Mouse (Mus musculus): Measurements from ENCODE around the gene Pola1. TPM values are rescaled to one million over a fixed set of nuclear protein-coding genes. Genes with fewer than 3 reads are reported as not detected.

The Pola1 gene
- 0.17 and 0.25 TPM in 2 replicates for polyA plus RNA-seq (2012; rRNA removed)

- Histone ChIP-seq H3K4me3 (ENCODE audit: control insufficient read depth, low read depth, low read length) (peak within 1 kb of the TSS; percentile 92), H3K27me3 (ENCODE audit: control insufficient read depth, insufficient read depth, low read length) (no peaks in the 10 kb centered on the region), H3K27ac (ENCODE audit: control insufficient read depth, insufficient read depth, low read depth, low read length) (peak within 1 kb of the TSS; percentile 66), H3K36me3 (ENCODE audit: control insufficient read depth, insufficient read depth, low read length) (no peaks in the 10 kb centered on the region), H3K4me1 (ENCODE audit: control insufficient read depth, insufficient read depth, low read length) (no peaks in the 10 kb centered on the region)
- TF ChIP-seq CTCF (IDR thresholded peaks at IDR 0.05; ENCODE audit: control insufficient read depth, insufficient read depth, insufficient replicate concordance, low read depth, low read length) (no peak), POLR2A (IDR thresholded peaks at IDR 0.05; ENCODE audit: control insufficient read depth, low read depth, low read length) (peak; percentile 40; the same call in 1 of the 2 replicates)
Observed at GRCm38 (mm10) chrX:93631657-93632449, at the start of gene Pola1. Gene Pola1, minus strand, starts transcription at chrX:93632155.

- no peak overlapping the region for H3K4me3 ChIP-seq (ENCODE audit: control insufficient read depth, low read depth, low read length)
- no peaks in the 10 kb centered on the region for H3K27me3 ChIP-seq (ENCODE audit: control insufficient read depth, insufficient read depth, low read length)
- no peak overlapping the region for H3K27ac ChIP-seq (ENCODE audit: control insufficient read depth, insufficient read depth, low read depth, low read length)
Observed at GRCm38 (mm10) chrX:93676228-93676627, 44.3 kb upstream of the Pola1 start.

GRCm38 (mm10) chrX:93674836-93675795 is 43.2 kb upstream of the Pola1 start:
- Histone ChIP-seq H3K27me3 (ENCODE audit: control insufficient read depth, insufficient read depth, low read length) (no peaks in the 10 kb centered on the region), H3K36me3 (ENCODE audit: control insufficient read depth, insufficient read depth, low read length) (no peaks in the 10 kb centered on the region), H3K27ac (ENCODE audit: control insufficient read depth, insufficient read depth, low read depth, low read length) (no peak overlapping the region; the same call in 1 of the 2 replicates), H3K4me3 (ENCODE audit: control insufficient read depth, low read depth, low read length) (no peak overlapping the region; the same call in 1 of the 2 replicates), H3K4me1 (ENCODE audit: control insufficient read depth, insufficient read depth, low read length) (peaks cover 2% of the 10 kb centered on the region; the same call in 1 of the 2 replicates)
- no peak for TF ChIP-seq POLR2A (IDR thresholded peaks at IDR 0.05; ENCODE audit: control insufficient read depth, low read depth, low read length)
- TF ChIP-seq CTCF (IDR thresholded peaks at IDR 0.05; ENCODE audit: control insufficient read depth, insufficient read depth, insufficient replicate concordance, low read depth, low read length) = no peak

More at GRCm38 (mm10) chrX:93676228-93676627, 44.3 kb upstream of the Pola1 start:
- Histone ChIP-seq H3K4me1 (ENCODE audit: control insufficient read depth, insufficient read depth, low read length) (peaks cover 2% of the 10 kb centered on the region; the same call in 1 of the 2 replicates), H3K36me3 (ENCODE audit: control insufficient read depth, insufficient read depth, low read length) (no peaks in the 10 kb centered on the region)
- TF ChIP-seq CTCF (IDR thresholded peaks at IDR 0.05; ENCODE audit: control insufficient read depth, insufficient read depth, insufficient replicate concordance, low read depth, low read length) (no peak), POLR2A (IDR thresholded peaks at IDR 0.05; ENCODE audit: control insufficient read depth, low read depth, low read length) (no peak)

GRCm38 (mm10) chrX:93674432-93674831 is 42.5 kb upstream of the Pola1 start:
- Histone ChIP-seq H3K4me3 (ENCODE audit: control insufficient read depth, low read depth, low read length) (no peak overlapping the region), H3K4me1 (ENCODE audit: control insufficient read depth, insufficient read depth, low read length) (peaks cover 2% of the 10 kb centered on the region; the same call in 1 of the 2 replicates), H3K27ac (ENCODE audit: control insufficient read depth, insufficient read depth, low read depth, low read length) (no peak overlapping the region), H3K27me3 (ENCODE audit: control insufficient read depth, insufficient read depth, low read length) (no peaks in the 10 kb centered on the region), H3K36me3 (ENCODE audit: control insufficient read depth, insufficient read depth, low read length) (no peaks in the 10 kb centered on the region)
- TF ChIP-seq POLR2A (IDR thresholded peaks at IDR 0.05; ENCODE audit: control insufficient read depth, low read depth, low read length) (no peak), CTCF (IDR thresholded peaks at IDR 0.05; ENCODE audit: control insufficient read depth, insufficient read depth, insufficient replicate concordance, low read depth, low read length) (no peak)

DNA sequence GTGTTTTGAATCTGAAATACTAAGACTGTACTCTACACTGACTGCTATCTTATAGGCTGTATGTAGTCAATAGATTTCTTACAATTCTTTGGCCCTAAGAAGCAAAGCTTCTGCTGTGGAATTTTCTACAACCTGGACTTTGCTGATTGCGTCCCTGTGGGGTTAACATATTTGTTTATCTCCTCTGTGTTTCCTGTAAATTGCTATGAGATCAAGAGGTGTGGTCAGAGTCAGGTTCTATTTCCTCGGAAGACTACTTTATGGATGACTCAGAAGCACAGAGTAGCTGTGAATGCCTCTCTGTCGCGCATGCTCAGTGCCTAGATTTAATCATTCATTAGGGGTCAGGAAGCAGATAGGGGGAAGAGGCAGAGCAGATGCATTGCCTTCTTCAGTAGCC is 32.8 kb upstream of the Pola1 start:
- Histone ChIP-seq H3K27ac (ENCODE audit: control insufficient read depth, insufficient read depth, low read depth, low read length) (no peak overlapping the region), H3K4me3 (ENCODE audit: control insufficient read depth, low read depth, low read length) (no peak overlapping the region), H3K36me3 (ENCODE audit: control insufficient read depth, insufficient read depth, low read length) (no peaks in the 10 kb centered on the region), H3K4me1 (ENCODE audit: control insufficient read depth, insufficient read depth, low read length) (no peaks in the 10 kb centered on the region), H3K27me3 (ENCODE audit: control insufficient read depth, insufficient read depth, low read length) (no peaks in the 10 kb centered on the region)
- no peak for TF ChIP-seq POLR2A (IDR thresholded peaks at IDR 0.05; ENCODE audit: control insufficient read depth, low read depth, low read length)
- TF ChIP-seq CTCF (IDR thresholded peaks at IDR 0.05; ENCODE audit: control insufficient read depth, insufficient read depth, insufficient replicate concordance, low read depth, low read length) = no peak

- no peaks in the 10 kb centered on the region for H3K27me3 ChIP-seq (ENCODE audit: control insufficient read depth, insufficient read depth, low read length)
- no peak overlapping the region for H3K27ac ChIP-seq (ENCODE audit: control insufficient read depth, insufficient read depth, low read depth, low read length)
- TF ChIP-seq CTCF (IDR thresholded peaks at IDR 0.05; ENCODE audit: control insufficient read depth, insufficient read depth, insufficient replicate concordance, low read depth, low read length) = no peak
- no peak for TF ChIP-seq POLR2A (IDR thresholded peaks at IDR 0.05; ENCODE audit: control insufficient read depth, low read depth, low read length)
- H3K36me3 ChIP-seq (ENCODE audit: control insufficient read depth, insufficient read depth, low read length) = no peaks in the 10 kb centered on the region
- H3K4me3 ChIP-seq (ENCODE audit: control insufficient read depth, low read depth, low read length) = no peak overlapping the region
- H3K4me1 ChIP-seq (ENCODE audit: control insufficient read depth, insufficient read depth, low read length) = no peaks in the 10 kb centered on the region
Observed at GRCm38 (mm10) chrX:93663919-93664586, 32.1 kb upstream of the Pola1 start.

Measured in testis, adult 2 months (tissue).